Mouse (Mus musculus) thymus, adult 2 months (tissue): ENCODE measurements around the gene Dennd1b.

Experiments
- CTCF ChIP-seq: fragments of 200-500 bp; IDR thresholded peaks from 2 replicates; pipeline ENCODE4 v1.5.1; 2012; ENCODE audit warnings: mild to moderate bottlenecking, control low read depth, low read length, moderate library complexity, borderline replicate concordance; ENCODE audit not compliant: control insufficient read depth, poor library complexity, insufficient read depth; ENCODE audit errors: extremely low read depth
- POLR2A ChIP-seq: fragments of 200-500 bp; IDR thresholded peaks from 2 replicates; pipeline ENCODE4 v1.6.1; 2012; ENCODE audit warnings: mild to moderate bottlenecking, low read length, control low read depth, moderate library complexity; ENCODE audit not compliant: control insufficient read depth, poor library complexity, insufficient read depth; ENCODE audit errors: extremely low read depth

DNA sequence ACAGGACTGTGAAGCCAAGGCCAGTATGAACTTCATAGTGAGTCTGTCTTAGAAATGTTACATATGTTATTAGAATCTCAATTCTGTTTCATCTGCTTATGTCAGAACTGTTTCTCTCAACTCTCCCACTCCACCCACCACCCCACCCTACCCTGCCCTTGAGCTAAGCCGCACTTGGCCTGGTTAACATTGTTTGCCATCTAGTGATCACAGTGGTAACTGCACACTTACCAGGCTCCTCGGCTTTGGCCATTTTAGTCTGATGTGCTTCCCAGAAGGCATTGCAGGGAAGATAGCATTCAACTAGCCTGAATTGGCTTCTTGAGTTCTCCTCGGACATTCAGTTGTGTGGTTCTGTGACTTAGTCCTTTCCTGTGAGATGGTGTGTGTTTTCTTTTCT is 198.4 kb downstream of the Dennd1b start:
- TF ChIP-seq CTCF (no peak), POLR2A (no peak)
